Mouse (Mus musculus) MEL (cell line): ENCODE results near the gene Pcdh17. TPM values are rescaled to one million over a fixed set of nuclear protein-coding genes. Genes with fewer than 3 reads are reported as not detected.

Source experiments
- DNase-seq: peaks from one replicate; pipeline ENCODE4 v3.0.0; 2011; ENCODE audit warnings: low read depth, low spot score
- H3K27ac ChIP-seq: 2 replicates; pipeline ENCODE4 v1.5.1; 2012; ENCODE audit warnings: low read depth, mild to moderate bottlenecking, control low read depth, low read length, moderate library complexity; ENCODE audit not compliant: control insufficient read depth
- H3K27me3 ChIP-seq, 2 experiments: fragments of 150-350 bp in 1 of 2; sonication (generic) in 1 of 2; 2 replicates each; pipeline ENCODE4 v1.6.1; 2012; ENCODE audit warnings: low read length in 2 of 2, mild to moderate bottlenecking in 2 of 2, improper control_type of control experiment in 1 of 2, moderate library complexity in 1 of 2; ENCODE audit not compliant: insufficient read depth in 2 of 2, control insufficient read depth in 1 of 2
- H3K36me3 ChIP-seq, 2 experiments: 2 replicates each; pipeline ENCODE4 v1.6.1; 2012 to 2014; ENCODE audit warnings: low read length in 2 of 2, improper control_type of control experiment in 1 of 2, inconsistent platforms in 1 of 2, mild to moderate bottlenecking in 1 of 2; ENCODE audit not compliant: insufficient read depth in 2 of 2, control insufficient read depth in 1 of 2
- H3K4me1 ChIP-seq, 2 experiments: fragments of 150-350 bp in 1 of 2; sonication (generic) in 1 of 2; 2 replicates each; pipeline ENCODE4 v1.6.1; 2012; ENCODE audit warnings: low read length in 2 of 2, improper control_type of control experiment in 1 of 2, mild to moderate bottlenecking in 1 of 2; ENCODE audit not compliant: insufficient read depth in 2 of 2, control insufficient read depth in 1 of 2
- H3K4me3 ChIP-seq, 2 experiments: fragments of 150-350 bp in 1 of 2; sonication (generic) in 1 of 2; 2 replicates each; pipeline ENCODE4 v1.5.1; 2012; ENCODE audit warnings: low read depth in 2 of 2, low read length in 2 of 2, mild to moderate bottlenecking in 2 of 2, moderate library complexity in 2 of 2, control low read depth in 1 of 2, improper control_type of control experiment in 1 of 2; ENCODE audit not compliant: control insufficient read depth in 1 of 2, insufficient read depth in 1 of 2
- H3K79me2 ChIP-seq: 2 replicates; pipeline ENCODE4 v1.6.1; 2012; ENCODE audit warnings: mild to moderate bottlenecking, low read length, moderate library complexity; ENCODE audit not compliant: control insufficient read depth, poor library complexity, insufficient read depth
- H3K9ac ChIP-seq: 2 replicates; pipeline ENCODE4 v1.6.1; 2012; ENCODE audit warnings: low read depth, mild to moderate bottlenecking, control low read depth, low read length, moderate library complexity; ENCODE audit not compliant: control insufficient read depth, poor library complexity, severe bottlenecking
- H3K9me3 ChIP-seq: fragments of 150-350 bp; sonication (generic); replicated peaks from 2 replicates; pipeline ENCODE4 v1.6.1; 2012; ENCODE audit warnings: mild to moderate bottlenecking, low read length, improper control_type of control experiment, moderate library complexity; ENCODE audit not compliant: insufficient read depth
- CHD2 ChIP-seq: IDR thresholded peaks from 2 replicates; pipeline ENCODE4 v1.6.1; 2011; ENCODE audit warnings: low read length, improper control_type of control experiment
- CTCF ChIP-seq, 3 experiments: IDR thresholded peaks in 2 of 3; conservative IDR thresholded peaks in 1 of 3; 2 replicates each; pipeline ENCODE4 v1.5.1; 2011 to 2012; ENCODE audit warnings: low read length in 3 of 3, low read depth in 2 of 3, mild to moderate bottlenecking in 2 of 3, improper control_type of control experiment in 1 of 3, inconsistent platforms in 1 of 3, mixed read lengths in 1 of 3, moderate library complexity in 1 of 3; ENCODE audit not compliant: control insufficient read depth in 1 of 3, insufficient read depth in 1 of 3, poor library complexity in 1 of 3, severe bottlenecking in 1 of 3
- ELF1 ChIP-seq: IDR thresholded peaks from 2 replicates; pipeline ENCODE4 v1.6.1; 2014; ENCODE audit warnings: low read depth, mild to moderate bottlenecking, inconsistent platforms, low read length, improper control_type of control experiment, moderate library complexity
- EP300 ChIP-seq, 2 experiments: IDR thresholded peaks; 2 replicates each; pipeline ENCODE4 v1.6.1; 2011; ENCODE audit warnings: improper control_type of control experiment in 2 of 2, low read length in 2 of 2, low read depth in 1 of 2, mild to moderate bottlenecking in 1 of 2
- ETS1 ChIP-seq: IDR thresholded peaks from 2 replicates; pipeline ENCODE4 v1.6.1; 2012; ENCODE audit warnings: low read depth, mild to moderate bottlenecking, inconsistent platforms, low read length, improper control_type of control experiment, moderate library complexity
- GABPA ChIP-seq: IDR thresholded peaks from 2 replicates; pipeline ENCODE4 v1.6.1; 2012; ENCODE audit warnings: low read depth, mild to moderate bottlenecking, inconsistent platforms, low read length, improper control_type of control experiment, moderate library complexity
- GATA1 ChIP-seq: IDR thresholded peaks from 2 replicates; pipeline ENCODE4 v1.6.1; 2011; ENCODE audit warnings: low read depth, low read length, improper control_type of control experiment
- MAFK ChIP-seq: IDR thresholded peaks from 2 replicates; pipeline ENCODE4 v1.6.1; 2011; ENCODE audit warnings: low read depth, mild to moderate bottlenecking, low read length, improper control_type of control experiment, borderline replicate concordance
- MAX ChIP-seq: IDR thresholded peaks from 2 replicates; pipeline ENCODE4 v1.6.1; 2011; ENCODE audit warnings: low read length, improper control_type of control experiment
- MYC ChIP-seq: IDR thresholded peaks from 2 replicates; pipeline ENCODE4 v1.6.1; 2011; ENCODE audit warnings: low read depth, mild to moderate bottlenecking, low read length, improper control_type of control experiment, moderate library complexity
- NRF1 ChIP-seq: IDR thresholded peaks from 2 replicates; pipeline ENCODE4 v1.6.1; 2014; ENCODE audit warnings: low read depth, mild to moderate bottlenecking, inconsistent platforms, low read length, improper control_type of control experiment, moderate library complexity; ENCODE audit not compliant: poor library complexity, insufficient read depth, severe bottlenecking
- POLR2AphosphoS5 ChIP-seq: IDR thresholded peaks from 2 replicates; pipeline ENCODE4 v1.6.1; 2012; ENCODE audit warnings: low read depth, borderline replicate concordance, mild to moderate bottlenecking, inconsistent platforms, low read length, moderate library complexity, mixed read lengths
- RAD21 ChIP-seq: IDR thresholded peaks from 2 replicates; pipeline ENCODE4 v1.6.1; 2011; ENCODE audit warnings: mild to moderate bottlenecking, low read depth, low read length, improper control_type of control experiment
- USF1 ChIP-seq: IDR thresholded peaks from 2 replicates; pipeline ENCODE4 v1.6.1; 2014; ENCODE audit warnings: low read depth, mild to moderate bottlenecking, inconsistent platforms, low read length, improper control_type of control experiment, moderate library complexity
- ZC3H11A ChIP-seq: IDR thresholded peaks from 2 replicates; pipeline ENCODE4 v1.6.1; 2012; ENCODE audit warnings: low read depth, mild to moderate bottlenecking, inconsistent platforms, low read length, improper control_type of control experiment
- ZKSCAN1 ChIP-seq: IDR thresholded peaks from 2 replicates; pipeline ENCODE4 v1.6.1; 2012; ENCODE audit warnings: low read depth, mild to moderate bottlenecking, inconsistent platforms, low read length, improper control_type of control experiment, moderate library complexity
- ZMIZ1 ChIP-seq: IDR thresholded peaks from 2 replicates; pipeline ENCODE4 v1.6.1; 2012; ENCODE audit warnings: low read depth, mild to moderate bottlenecking, inconsistent platforms, low read length, improper control_type of control experiment, moderate library complexity
- polyA plus RNA-seq, 2 experiments: library from polyadenylated mRNA; stranded (reverse) in 1 of 2; unstranded in 1 of 2; fragments of >175 nt in 1 of 2; fragments of >200 nt in 1 of 2; gene quantifications; 2 replicates each; pipeline versions ENCODE4 v1.2.1 to v1.2.4; 2012; ENCODE audit warnings: low replicate concordance in 2 of 2, low read depth in 1 of 2; ENCODE audit not compliant: insufficient read length in 2 of 2, insufficient read depth in 1 of 2, missing spikeins in 1 of 2
- total RNA-seq: library from RNA; depleted of rRNA; stranded (reverse); fragments of 300-350 nt; gene quantifications from 2 replicates; pipeline ENCODE4 v1.2.3, GENCODE M21; 2012

Pcdh17 gene
- total and polyA plus RNA-seq, 3 experiments, result not detected

DNA sequence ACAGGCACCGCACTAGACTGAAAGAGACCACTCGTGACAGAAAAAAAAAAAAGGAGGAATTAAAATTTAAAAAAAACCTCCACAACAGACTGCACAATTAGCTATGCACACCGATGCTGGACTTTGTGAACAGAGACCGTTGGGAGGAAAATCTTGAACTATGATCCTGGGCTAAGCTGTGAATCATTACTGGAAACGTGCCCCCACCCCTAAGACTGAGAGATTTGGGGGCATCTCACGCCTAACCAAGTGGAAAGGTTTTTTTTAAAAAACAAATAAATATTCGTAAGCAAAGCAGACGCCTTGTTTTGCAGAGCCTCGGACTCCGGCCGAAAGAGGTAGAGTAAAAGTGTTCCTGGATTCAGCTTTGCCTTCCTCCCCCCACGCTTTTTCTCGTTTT, 398 bp downstream of the Pcdh17 start:
- Histone ChIP-seq H3K4me3 (no peak overlapping the region), H3K79me2 (no peaks in the 10 kb centered on the region), H3K27ac (no peak overlapping the region), H3K36me3 (no peaks in the 10 kb centered on the region), H3K4me1 (no peaks in the 10 kb centered on the region), H3K9ac (no peak overlapping the region)
- no peak for DNase-seq
- TF ChIP-seq MAX, result no peak
- TF ChIP-seq GABPA, result no peak
- TF ChIP-seq ZKSCAN1, result no peak
- no peak for TF ChIP-seq EP300 (IDR thresholded peaks at IDR 0.05; ENCODE audit: low read depth in 1 of 2, low read length in 2 of 2)
- TF ChIP-seq ZC3H11A, result no peak
- no peak for TF ChIP-seq USF1
- TF ChIP-seq ELF1, result no peak
- TF ChIP-seq, all 39 proteins: peak for 0
- Histone ChIP-seq H3K9me3 (no peaks in the 10 kb centered on the region), H3K27me3 (no peaks in the 10 kb centered on the region)

DNA sequence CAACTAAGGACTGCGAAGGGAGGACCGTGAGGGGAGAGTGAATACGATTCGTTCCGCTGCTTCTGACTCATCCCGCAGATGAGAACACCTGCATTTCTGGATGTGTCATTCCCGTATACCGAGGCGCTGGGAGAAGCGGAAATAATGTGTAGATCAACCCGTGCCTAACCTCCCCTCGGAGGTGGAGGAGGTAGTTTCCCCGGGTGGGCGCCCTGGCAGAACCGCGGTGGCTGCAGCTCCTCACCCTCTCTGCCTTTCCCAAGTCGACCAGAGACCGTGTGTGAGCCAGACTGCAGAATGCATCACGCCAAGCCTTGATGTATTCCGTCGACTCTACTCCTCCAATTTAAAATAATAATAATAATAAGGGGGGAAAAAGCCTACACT, 906 bp downstream of the Pcdh17 start:
- no peak for DNase-seq
- Histone ChIP-seq H3K27me3 (no peaks in the 10 kb centered on the region), H3K27ac (no peak overlapping the region)
- TF ChIP-seq MAFK (no peak), CTCF (IDR thresholded peaks at IDR 0.05 in 2 of 3, conservative IDR thresholded peaks at IDR 0.05 in 1 of 3; ENCODE audit: control insufficient read depth in 1 of 3, insufficient read depth in 1 of 3, low read depth in 2 of 3, low read length in 3 of 3, poor library complexity in 1 of 3, severe bottlenecking in 1 of 3) (no peak), CHD2 (no peak), GATA1 (no peak), MYC (no peak), NRF1 (no peak), RAD21 (no peak), POLR2AphosphoS5 (no peak), ETS1 (no peak), ZMIZ1 (no peak)
- TF ChIP-seq, all 39 proteins: peak for 0
- no peaks in the 10 kb centered on the region for H3K9me3 ChIP-seq
- H3K36me3 ChIP-seq, result no peaks in the 10 kb centered on the region
- no peaks in the 10 kb centered on the region for H3K79me2 ChIP-seq
- H3K4me1 ChIP-seq, result no peaks in the 10 kb centered on the region
- no peak overlapping the region for H3K9ac ChIP-seq
- H3K4me3 ChIP-seq, result no peak overlapping the region
